Mouse (Mus musculus) right cerebral cortex, postnatal 10 days (tissue): ENCODE results near the gene Lrriq3.

Experiments used
- DNase-seq, 2 experiments: peaks; one replicate each; pipeline ENCODE4 v3.0.0; 2021; ENCODE audit warnings: low spot score in 2 of 2

The Lrriq3 gene

GRCm38 (mm10) chr3:155093116-155093956 lies at the start of gene Lrriq3, which contains the start of gene Fpgt:
Gene Lrriq3 (plus strand): TSS chr3:155093434.
Gene Fpgt (minus strand): TSS chr3:155093403.
- DNase-seq = peak; percentile 96

GRCm38 (mm10) chr3:155052021-155052420 lies 41.2 kb upstream of the Lrriq3 start:
- no peak for DNase-seq

DNA sequence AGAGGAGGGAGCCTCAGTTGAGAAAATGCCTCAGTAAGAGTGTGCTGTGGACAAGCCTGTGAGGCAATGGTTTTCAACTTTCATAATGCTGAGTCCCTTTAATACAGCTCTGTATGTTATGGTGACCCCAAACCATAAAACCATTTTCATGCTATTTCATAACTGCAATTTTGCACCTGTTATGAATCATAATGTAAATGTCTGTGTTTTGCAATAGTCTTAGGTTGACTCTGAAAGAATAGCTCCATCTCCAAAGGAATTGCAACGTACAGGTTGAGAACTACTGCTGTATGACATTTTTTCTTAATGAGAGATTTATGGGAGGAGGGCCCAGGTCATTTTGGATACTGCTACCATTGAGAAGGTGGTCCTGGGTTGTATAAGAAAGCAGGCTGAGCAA lies 40.0 kb upstream of the Lrriq3 start:
- DNase-seq = no peak

DNA sequence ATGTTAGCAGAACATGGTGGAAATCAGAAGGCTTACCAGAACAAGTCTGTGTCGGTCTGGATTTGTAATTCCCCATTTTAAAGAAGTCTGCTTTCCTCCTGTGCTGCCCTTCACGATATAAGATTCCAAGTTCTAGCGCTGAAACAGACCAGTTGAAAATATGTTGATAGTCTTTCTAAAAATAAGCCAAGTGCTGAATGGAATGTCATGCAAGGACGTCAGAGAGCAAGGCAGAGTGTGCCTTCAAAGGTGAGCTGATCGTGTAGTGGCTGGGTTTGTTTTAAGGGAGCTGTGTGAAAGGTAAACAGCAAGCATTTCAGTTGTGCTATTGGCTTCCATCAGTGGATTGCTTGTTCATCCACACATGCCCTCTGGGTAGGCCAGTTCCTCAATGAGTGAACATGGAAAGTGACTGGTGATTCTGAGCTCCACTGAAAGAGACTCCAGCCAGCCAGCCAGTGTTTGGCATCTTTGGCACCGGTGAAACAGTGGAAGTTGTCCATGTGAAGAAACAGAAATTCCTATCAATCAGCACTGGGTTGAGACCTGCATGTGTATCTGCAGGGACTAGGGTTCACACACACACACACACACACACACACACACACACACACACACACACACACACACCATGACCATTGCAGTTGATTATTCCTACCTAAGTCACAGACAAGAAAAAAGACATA lies 37.9 kb upstream of the Lrriq3 start, which contains the start of gene Tnni3k:
Gene Tnni3k, minus strand, starts transcription at position 177 of the 686 bp plus-strand sequence.
- no peak for DNase-seq

DNA sequence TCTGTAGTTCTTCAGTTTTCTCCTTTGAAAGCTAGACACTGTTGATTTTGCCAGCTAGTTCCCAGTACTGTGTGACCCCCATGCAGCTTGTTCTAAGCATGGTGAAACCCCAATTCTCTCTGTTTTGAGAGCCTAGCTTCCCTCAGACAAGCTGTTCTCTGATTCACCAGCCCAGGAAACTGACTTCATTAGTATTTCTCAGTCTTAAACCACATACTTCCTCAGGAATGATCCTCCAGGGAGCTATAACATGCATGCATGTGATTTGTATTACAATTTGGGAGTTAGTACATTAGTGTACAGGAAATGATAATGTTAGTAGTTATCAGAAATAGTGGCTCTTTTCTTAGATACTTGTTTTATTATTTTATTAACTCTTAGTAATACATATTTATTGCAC lies 36.6 kb upstream of the Lrriq3 start:
- no peak for DNase-seq

DNA sequence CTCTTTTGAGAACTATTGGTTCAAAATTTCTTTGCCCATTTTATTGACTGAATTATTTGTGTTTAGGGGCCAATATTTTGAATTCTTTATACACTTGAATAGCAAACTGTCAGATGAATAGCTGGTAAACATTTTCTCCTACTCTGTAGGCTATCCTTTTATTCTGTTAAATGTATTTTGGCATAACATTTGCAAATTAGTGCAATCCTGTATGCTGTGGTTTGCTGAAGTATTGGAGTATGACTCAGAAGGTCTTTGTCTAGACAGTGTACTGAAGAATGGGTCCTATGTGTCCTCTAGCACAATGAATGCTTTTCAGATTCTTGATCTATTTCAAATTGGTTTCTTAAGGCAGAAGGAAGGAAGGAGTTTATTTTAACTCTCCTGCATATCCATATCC lies 35.7 kb upstream of the Lrriq3 start:
- DNase-seq = no peak

- no peak for DNase-seq
These were observed 34.3 kb upstream of the Lrriq3 start for GRCm38 (mm10) chr3:155058800-155059448.

DNA sequence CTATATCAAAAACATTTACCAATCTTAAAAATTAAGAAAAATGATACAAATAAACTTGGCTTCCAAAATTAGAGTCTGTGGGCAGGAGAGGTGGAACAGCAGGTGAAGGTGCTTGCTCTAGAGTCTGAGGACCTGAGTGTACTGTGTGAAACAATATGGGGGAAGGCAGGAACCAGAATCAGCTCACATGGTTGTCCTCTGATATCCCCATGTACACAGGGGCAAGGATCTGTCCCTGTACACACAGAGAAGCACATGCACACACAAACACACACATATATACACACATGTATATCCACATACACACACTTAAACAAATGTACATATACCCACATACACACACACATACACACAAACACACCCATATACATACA lies 33.8 kb upstream of the Lrriq3 start:
- DNase-seq = no peak

GRCm38 (mm10) chr3:155077908-155078307 lies 15.3 kb upstream of the Lrriq3 start:
- DNase-seq = no peak

DNA sequence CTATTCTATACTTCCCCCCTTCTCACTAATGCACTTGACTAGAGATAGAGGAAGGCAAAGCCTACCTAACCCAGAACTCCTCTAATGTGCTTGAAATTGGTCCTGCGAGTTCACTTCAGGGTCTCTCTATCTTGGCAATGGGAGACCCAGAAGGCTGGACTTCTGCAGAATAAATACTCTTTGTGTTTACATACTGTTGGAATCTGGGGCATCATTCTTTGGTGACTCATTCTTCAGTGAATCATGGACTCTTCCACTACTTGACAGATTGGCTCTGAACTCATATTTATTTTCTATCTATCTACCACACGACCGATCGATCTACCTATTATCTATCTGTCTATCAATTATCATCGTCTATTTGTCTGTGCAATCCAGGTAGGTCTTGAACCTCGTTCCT lies 1.2 kb upstream of the Lrriq3 start:
- no peak for DNase-seq

DNA sequence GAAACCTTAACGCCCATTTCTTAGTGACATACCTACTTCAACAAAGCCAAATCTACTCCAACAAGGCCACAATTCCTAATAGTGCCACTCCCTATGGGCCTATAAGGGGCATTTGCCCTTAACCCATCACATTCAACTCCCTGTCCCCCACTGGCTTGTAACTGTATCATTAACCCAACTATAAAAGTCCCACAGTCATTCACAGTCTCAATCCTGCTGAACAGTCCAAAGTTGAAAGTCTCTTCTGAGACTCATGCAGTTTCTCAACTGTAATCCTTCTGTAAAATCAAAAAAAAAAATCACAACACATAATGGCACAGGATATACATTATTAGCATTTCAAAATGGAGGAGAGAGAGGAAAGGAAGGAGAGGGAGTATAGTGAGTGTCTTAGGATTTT lies 6.0 kb downstream of the Lrriq3 start:
- no peak for DNase-seq

DNA sequence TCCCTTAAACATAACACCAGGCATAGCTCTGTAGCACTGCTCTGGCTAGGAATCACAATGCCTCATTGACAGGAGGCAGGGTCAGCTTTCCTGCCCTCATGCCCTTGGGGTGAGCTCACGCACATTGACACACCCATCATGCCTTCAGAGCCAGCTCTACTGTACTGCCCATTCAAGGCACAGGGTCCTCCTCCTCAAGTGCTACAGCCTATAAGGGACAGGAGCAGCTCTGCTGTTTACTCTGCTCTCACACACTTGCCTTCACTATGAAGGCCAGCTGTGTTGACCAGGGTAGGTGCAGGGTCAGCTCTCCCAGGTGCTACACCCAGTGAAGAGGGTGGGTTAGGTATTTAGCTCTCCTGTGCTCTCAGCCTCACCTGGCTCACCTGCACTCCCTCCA lies 12.7 kb downstream of the Lrriq3 start:
- no peak for DNase-seq

- DNase-seq = no peak
These were observed 44.5 kb downstream of the Lrriq3 start for GRCm38 (mm10) chr3:155137737-155138136.

GRCm38 (mm10) chr3:155141047-155141446 lies 47.8 kb downstream of the Lrriq3 start:
- DNase-seq = no peak

DNA sequence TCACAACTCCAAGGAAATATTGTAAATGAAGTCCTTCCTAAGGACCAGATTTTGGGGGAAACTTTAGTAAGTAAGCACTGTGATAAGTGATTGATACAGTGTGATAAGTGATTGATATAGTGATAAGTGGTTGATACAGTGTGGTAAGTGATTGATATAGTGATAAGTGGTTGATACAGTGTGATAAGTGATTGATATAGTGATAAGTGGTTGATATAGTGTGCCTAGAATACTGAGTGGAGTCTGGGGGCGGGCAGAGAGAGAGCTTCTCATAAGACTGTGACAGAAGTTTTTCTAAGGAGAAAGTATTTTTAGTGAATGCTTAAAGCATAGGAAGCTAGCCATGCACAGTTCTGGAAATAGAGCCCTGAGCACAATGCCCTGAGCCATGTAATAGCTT lies 51.1 kb downstream of the Lrriq3 start:
- DNase-seq = no peak

GRCm38 (mm10) chr3:155161842-155162241 lies 68.6 kb downstream of the Lrriq3 start:
- no peak for DNase-seq

DNA sequence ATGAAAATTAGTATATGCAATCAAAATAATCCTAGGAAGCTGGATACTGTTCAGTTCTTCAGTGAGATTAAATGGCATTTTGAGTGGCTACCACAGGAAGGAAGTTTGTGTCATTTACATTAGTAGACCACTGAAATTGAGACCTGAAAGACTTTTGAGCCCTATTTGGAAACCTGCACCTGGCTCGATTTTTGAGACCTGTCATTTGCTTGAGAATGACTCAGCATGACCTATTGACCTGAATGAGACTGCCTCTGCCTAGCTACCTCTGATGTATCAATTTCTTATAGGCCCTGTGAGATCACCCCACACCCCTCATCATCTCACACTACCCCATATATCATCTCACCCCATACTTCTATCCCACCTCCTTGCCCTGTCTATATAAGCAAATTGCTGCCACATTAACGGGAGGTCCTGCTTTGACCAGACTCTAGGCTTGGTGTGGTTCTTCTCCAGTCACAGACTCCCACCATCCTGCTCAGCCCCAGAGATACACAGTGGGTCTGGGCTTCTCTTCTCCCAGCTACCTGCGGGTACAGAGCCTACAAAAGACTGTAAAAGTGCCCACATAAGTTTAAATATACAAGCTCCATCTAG lies 87.2 kb downstream of the Lrriq3 start:
- DNase-seq = no peak

DNA sequence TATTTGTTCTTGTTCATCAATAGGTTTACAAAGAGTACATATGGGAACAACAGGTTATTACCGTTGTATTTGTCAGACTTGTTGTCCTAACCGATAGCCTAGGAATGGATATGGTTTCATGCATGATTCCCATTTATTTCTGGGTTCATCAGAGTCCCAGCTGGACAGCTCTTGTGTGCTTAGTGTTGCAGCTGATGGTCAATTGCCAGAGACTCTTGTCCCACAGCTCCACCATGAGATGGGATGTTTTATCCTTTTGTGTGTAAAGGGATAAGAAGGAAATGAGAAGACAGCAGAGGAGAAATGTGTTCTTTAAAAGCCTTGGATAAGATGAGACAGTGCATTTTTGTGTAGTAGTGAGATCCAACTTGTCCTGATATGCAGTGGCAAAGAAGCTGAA lies 93.2 kb downstream of the Lrriq3 start:
- no peak for DNase-seq

- DNase-seq = no peak
These were observed 95.6 kb downstream of the Lrriq3 start for GRCm38 (mm10) chr3:155188857-155189256.

GRCm38 (mm10) chr3:155234919-155235318 lies 141.7 kb downstream of the Lrriq3 start:
- DNase-seq = no peak

DNA sequence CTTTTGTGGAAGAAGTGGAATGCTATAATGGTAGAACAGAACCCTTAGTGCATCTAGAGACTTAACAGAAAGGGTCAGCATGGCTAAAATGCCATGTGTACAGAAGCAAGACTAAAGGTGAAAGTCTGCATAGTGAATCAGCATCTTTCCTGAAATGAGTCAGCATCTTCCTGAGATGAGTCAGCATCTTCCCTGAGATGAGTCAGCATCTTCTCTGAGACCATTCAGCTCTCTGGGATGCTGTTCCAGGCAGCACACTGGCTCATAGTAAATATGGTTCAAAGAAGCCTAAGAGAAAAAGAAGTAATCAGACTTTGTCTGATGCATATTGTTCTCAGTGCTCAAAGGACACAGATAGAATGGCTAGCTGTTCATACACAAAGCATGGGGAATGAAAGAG lies 142.3 kb downstream of the Lrriq3 start:
- no peak for DNase-seq
